Mouse (Mus musculus): Measurements from ENCODE around the gene Ppif.

Ppif gene

GRCm38 (mm10) chr14:25693888-25694568 lies at the start of gene Ppif:
Gene Ppif, plus strand, starts transcription at chr14:25694154.
- peak; percentile 88 for ATAC-seq (ENCODE audit: low TSS enrichment)

GRCm38 (mm10) chr14:25645717-25646116 lies 48.2 kb upstream of the Ppif start:
- no peak for ATAC-seq (ENCODE audit: low TSS enrichment)

GRCm38 (mm10) chr14:25646161-25646621 lies 47.8 kb upstream of the Ppif start:
- ATAC-seq (ENCODE audit: low TSS enrichment) = peak; percentile 64

- ATAC-seq (ENCODE audit: low TSS enrichment) = no peak
Measured at GRCm38 (mm10) chr14:25651131-25651530, 42.8 kb upstream of the Ppif start.

GRCm38 (mm10) chr14:25651905-25652304 lies 42.0 kb upstream of the Ppif start:
- ATAC-seq (ENCODE audit: low TSS enrichment) = no peak

GRCm38 (mm10) chr14:25654401-25655197 lies 39.4 kb upstream of the Ppif start:
- peak; percentile 78 for ATAC-seq (ENCODE audit: low TSS enrichment)

- peak; percentile 24; the same call in 1 of the 2 replicates for ATAC-seq (ENCODE audit: low TSS enrichment)
Measured at GRCm38 (mm10) chr14:25660661-25661060, 33.3 kb upstream of the Ppif start.

GRCm38 (mm10) chr14:25661185-25661920 lies 32.6 kb upstream of the Ppif start:
- no peak for ATAC-seq (ENCODE audit: low TSS enrichment)

GRCm38 (mm10) chr14:25663649-25664309 lies 30.2 kb upstream of the Ppif start:
- no peak for ATAC-seq (ENCODE audit: low TSS enrichment)

GRCm38 (mm10) chr14:25664310-25664695 lies 29.7 kb upstream of the Ppif start:
- ATAC-seq (ENCODE audit: low TSS enrichment) = no peak

- no peak for ATAC-seq (ENCODE audit: low TSS enrichment)
Measured at GRCm38 (mm10) chr14:25665314-25665970, 28.5 kb upstream of the Ppif start.

GRCm38 (mm10) chr14:25666668-25667376 lies 27.1 kb upstream of the Ppif start:
- no peak for ATAC-seq (ENCODE audit: low TSS enrichment)

GRCm38 (mm10) chr14:25667587-25667986 lies 26.4 kb upstream of the Ppif start:
- ATAC-seq (ENCODE audit: low TSS enrichment) = peak; percentile 25; the same call in 1 of the 2 replicates

- no peak for ATAC-seq (ENCODE audit: low TSS enrichment)
Measured at GRCm38 (mm10) chr14:25679625-25680024, 14.3 kb upstream of the Ppif start.

GRCm38 (mm10) chr14:25682020-25682419 lies 11.9 kb upstream of the Ppif start:
- ATAC-seq (ENCODE audit: low TSS enrichment) = no peak

GRCm38 (mm10) chr14:25686216-25686945 lies 7.6 kb upstream of the Ppif start:
- ATAC-seq (ENCODE audit: low TSS enrichment) = no peak

- no peak for ATAC-seq (ENCODE audit: low TSS enrichment)
Measured at GRCm38 (mm10) chr14:25686983-25687901, 6.7 kb upstream of the Ppif start.

- ATAC-seq (ENCODE audit: low TSS enrichment) = peak; percentile 39
Measured at GRCm38 (mm10) chr14:25693271-25693887, 575 bp upstream of the Ppif start.

Measured in frontal cortex, adult (tissue).